Mouse (Mus musculus) gastrocnemius, adult 8-10 months (tissue): ENCODE data around the gene Calm5. TPM values are rescaled to one million over a fixed set of nuclear protein-coding genes. Genes with fewer than 3 reads are reported as not detected.
"Not testable (repeated sequence)": the region's sequence is repeated elsewhere in the genome, so short reads cannot be mapped to it uniquely, and the experiment has no call there.

ENCODE experiments used
- DNase-seq, 2 experiments: peaks; one replicate each; pipeline ENCODE4 v3.0.0; 2022; ENCODE audit warnings: low spot score in 2 of 2
- total RNA-seq, 4 experiments: library from RNA; stranded (reverse); gene quantifications; 2 replicates each; pipeline ENCODE4 v1.2.4; 2022

The Calm5 gene
- not detected for total RNA-seq

DNA sequence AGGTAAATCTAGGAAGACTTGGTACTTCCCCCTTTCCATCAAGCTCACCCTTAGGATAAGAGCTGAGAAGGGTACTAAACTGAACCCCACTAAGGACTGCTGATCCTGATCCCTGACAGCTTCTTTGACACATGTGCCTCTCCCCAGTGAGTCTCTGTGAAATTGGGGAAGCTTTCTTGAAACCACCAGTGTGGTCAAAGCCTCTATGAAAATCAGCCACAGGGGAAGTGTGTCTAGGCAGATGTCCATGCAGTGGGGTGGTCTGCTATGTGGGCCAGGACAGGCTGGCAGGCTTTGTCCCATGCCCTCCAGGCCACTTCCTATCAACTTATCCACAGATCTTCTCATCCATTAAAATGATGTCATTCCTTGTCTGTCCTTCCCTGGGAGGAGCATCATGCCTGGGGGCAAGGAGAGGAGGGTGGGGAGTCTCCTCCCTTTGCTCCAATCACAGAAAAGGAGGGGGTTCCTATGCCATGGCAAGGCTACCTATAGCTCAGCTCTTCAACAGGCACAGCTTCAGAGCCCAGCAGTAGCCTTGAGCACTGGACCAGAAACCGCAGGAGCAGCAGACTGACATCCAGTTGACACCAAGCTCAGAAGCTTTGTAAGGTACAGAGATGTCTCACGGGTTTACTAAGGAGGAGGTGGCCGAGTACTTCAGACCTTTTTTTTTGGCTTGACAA, at the start of gene Calm5:
Gene Calm5 (plus strand): TSS at position 526 of the 686 bp plus-strand sequence.
- not testable (repeated sequence) for DNase-seq

DNA sequence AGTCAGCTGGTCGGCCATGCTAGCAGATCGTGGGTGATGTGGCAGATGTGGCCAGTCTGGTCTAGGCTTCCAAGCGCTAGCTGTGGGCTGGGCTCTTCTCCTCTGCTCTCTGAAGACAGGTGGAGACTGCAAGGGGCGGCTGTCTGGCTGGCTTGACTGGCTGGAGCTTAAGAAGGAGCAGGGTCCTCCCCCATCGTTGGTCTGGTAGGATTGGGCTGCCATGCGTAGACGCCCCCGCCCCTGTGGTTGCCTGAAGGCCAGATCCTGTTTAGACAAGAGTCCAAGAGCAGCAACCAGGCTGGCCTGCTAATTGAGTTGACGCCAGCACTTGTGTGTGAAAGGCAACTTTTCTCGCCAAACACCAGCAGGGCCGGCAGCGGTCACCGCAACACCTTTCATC, 49.8 kb upstream of the Calm5 start, which contains the start of gene Calml3:
Gene Calml3 (minus strand): TSS at position 131 of the 400 bp plus-strand sequence.
- no peak for DNase-seq

DNA sequence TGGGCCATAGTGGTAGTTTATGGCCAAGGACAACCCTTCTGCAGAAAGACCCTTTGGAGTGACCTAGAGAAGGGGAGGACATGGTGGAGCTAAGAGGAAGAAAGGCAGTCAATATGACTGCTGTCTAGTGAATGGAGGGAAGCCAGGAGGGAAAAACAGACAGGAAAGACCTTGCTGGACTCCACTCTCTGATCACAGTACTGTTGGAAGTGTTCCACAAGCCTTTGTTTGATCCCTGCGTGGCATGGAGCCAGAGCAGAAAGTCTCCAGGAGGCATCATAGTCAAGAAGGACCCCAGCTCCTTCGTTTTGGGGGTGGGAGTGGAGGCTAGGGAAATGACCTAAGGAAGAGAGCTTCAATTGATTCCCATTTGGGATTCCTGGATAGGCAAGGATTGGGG, 48.8 kb upstream of the Calm5 start:
- no peak for DNase-seq

DNA sequence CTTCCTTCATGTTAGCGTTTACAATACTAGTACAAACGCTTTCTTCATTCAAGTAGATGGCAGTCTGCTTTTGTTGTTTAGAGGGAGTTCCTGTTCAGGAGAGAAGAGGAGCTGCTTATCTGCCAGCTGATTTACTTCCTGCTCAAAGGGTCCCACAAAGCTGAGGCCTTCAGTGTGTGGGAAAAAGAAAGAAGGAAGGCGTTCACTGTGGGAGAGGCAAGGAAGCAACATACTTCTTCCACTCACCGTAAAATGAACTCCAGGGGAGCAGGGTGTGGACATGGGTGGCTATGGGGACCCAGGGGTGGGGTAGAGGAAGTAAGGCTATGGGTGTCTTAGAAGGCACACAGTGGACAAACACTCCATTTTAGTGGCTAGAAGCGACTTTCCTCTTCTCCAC, 48.3 kb upstream of the Calm5 start:
- no peak for DNase-seq

DNA sequence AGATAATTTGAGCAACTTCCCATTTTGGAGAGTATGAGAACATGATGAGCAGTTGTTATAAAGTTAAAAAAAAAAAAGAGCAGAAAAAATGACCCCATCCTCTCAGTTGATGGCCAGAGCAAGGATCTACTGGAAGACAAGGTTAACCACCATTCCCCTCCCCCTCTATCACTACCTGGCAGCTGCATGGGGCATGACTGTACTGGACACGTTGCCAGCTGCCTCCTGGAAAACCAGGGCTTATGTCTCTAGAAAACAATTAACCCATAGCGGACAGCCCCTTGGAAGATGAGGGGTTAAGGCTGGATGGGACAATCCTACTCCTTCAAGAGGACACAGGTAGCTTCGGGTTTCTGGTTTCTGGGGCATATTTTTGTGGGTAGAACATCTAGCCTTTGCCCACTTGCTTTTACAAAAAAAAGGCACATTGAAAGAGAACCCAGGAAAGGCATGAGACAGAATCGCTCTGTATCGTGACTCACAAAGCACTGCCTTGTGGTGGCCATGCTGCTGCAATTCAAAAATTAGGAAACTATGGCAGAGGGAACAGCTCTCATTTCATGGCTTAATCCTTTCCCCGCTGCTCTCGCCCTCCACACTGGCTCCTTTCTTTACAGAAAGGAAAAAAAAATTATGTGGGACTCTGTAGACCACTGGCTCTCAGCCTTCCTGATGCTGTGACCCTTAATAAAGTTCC, 46.7 kb upstream of the Calm5 start:
- DNase-seq: no peak

DNA sequence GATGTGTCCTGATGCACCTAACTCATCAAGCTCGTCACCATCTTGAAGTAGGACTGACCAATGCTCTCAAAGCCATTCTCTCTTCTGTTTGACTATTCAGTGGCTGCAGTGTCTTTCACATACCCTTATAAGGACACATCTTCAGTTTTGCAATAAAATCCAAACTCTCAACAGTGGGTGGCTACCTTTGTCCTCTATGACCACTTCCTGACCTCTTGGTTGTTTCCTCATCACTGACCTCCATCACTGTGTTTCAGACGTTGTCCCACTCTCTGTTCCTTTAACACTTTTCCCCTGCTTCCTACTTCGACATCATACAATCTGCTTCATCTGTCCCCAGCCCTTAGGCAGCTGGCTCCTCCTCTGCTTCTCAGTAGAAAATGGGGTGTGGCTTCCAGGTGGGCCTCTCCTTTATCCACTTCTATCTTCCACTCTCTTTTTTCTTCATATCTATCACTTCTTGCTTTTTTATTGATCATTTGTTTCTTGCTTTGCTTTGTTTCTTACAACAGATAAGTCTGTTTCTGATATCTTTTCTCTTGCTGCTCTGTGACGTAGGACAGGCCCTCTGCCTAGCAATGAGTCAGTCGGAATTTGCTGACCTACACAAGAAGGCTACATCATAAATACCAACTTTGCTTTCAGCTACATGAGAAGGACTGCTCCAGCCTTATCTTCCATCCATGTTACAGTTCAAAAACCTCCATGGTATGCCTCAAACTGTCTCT, 35.8 kb upstream of the Calm5 start:
- no peak for DNase-seq

DNA sequence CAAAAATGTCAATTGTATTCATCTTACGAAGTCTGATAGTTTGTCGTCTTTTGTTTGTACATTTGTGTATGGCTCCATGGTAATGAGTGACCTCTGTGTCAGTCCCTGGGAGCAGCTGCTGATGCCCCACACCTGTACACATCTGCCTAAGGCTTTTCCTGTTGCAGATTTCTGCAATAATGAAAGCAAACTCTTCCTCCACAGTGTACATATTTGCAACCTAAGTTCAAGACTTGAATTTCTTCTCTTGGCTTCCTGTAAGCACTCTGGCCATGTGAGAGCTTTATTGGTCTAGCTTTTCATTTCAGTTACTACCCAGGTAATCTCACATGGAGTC, 35.3 kb upstream of the Calm5 start:
- no peak for DNase-seq

DNA sequence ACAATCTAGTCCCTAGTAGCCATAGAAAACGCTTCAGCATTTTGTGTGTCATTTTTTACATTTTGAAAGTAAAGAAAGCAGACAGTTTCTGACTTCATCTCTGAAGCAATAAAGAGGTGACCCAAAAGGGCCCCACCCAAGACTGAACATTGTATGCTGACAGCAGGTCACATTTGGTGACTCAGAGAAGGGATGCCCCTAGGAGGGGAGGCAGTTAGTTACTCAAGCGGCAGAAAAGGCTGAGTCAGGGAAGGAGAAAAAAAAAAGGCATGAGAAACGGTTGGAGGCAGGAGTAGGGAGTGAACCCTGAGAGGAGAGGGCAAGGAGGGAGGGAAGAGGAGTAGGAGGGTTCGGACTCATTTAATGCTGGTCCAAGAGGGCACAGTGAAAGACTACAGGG, 31.9 kb upstream of the Calm5 start:
- no peak for DNase-seq

DNA sequence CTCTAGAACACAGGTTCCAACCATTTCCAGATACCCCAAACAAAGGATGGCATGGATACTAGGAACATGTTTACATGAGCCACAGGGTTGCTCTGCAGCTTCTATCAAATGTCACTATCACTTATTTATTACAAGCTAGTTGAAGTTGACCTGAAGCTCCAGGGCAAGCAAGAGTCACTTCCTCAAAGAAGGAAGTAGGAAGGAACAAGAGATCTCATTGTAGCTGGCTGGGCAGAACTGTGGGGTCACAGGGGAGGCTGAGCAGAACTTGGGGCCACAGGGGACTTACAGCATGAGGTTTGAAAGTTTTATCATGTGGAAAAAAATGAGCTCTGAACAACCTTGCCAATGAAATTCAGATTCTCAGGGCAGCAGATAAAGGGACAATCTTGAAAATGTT, 28.2 kb upstream of the Calm5 start:
- DNase-seq: no peak

DNA sequence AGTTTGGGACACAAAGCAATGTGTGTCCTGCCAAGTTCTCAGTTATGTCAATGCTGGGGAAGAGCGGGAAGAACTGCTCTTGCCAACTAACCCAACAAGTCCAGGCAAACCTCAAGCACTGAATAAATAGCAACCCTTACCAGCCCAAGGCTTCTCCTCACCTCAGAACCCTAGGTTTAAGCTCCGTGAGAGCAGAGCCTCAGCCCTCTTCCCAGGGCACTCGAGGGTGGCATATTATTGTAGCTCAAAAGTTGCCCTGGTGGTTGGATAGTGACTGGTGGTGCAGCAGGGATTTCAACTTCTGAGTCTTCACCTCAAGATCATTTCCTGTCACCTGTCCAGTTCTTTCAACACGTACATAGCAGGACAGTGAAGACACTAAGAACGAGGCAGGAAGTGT, 22.4 kb upstream of the Calm5 start:
- no peak for DNase-seq

DNA sequence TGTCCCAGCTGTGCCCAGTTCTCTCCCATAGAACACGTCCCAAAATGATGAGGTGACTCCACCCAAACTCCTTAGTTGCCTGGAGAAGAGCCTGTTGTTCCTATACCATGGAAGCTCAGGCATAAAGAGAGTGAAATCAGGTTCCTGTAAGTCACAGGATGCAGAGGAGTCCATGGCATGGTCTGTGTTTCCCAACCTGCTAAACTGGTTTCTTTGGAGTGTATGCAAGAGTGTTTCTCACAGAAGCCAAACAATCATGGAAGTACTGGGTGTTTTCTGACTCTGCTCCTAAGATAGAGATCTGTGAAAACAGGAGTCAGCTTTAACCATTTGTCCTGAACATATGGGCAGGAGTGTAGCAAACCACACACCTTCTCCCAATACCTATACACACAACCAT, 22.0 kb upstream of the Calm5 start:
- DNase-seq: no peak

DNA sequence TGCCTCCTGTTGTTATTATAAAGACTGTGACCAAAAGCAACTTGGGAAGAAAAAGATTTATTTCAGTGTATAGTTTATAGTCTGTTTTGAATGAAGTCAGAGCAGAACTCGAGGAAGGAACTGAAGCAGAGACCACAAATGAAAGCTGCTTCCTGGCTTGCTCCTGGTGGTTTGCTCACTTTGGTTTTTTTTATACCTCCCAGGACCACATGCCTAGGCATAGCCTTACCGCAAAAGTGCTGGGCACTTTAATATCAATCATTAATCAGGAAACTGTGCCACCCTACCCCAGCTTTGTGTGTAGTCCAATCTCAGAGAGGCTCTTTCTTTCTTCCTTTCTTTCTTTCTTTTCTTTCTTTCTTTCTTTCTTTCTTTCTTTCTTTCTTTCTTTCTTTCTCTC, 21.5 kb upstream of the Calm5 start:
- DNase-seq: no peak

DNA sequence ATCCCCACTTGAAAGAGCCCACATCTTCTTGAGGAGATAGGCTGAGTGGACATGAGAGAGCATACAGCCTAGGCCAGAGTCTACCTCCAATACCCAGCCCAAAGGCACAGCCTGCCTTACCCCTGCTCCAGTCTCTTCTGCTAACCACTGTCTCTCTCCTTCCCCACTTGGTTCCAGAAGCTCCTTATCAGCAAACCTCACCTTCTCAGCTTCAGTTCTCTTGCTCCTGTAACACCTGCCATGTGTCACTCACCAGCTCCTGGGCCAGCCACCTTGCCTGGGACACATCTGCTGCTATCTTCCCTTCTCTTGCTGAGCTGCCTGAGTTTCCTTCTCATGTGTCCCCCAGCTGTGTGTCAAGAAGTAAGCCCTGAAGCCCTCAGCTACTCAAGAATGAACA, 20.3 kb upstream of the Calm5 start:
- DNase-seq: not testable (repeated sequence)

DNA sequence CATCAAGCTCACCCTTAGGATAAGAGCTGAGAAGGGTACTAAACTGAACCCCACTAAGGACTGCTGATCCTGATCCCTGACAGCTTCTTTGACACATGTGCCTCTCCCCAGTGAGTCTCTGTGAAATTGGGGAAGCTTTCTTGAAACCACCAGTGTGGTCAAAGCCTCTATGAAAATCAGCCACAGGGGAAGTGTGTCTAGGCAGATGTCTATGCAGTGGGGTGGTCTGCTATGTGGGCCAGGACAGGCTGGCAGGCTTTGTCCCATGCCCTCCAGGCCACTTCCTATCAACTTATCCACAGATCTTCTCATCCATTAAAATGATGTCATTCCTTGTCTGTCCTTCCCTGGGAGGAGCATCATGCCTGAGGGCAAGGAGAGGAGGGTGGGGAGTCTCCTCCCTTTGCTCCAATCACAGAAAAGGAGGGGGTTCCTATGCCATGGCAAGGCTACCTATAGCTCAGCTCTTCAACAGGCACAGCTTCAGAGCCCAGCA, 16.6 kb upstream of the Calm5 start, which contains the start of gene Calm4:
Gene Calm4 (plus strand): TSS at position 446 of the 496 bp plus-strand sequence.
- not testable (repeated sequence) for DNase-seq

DNA sequence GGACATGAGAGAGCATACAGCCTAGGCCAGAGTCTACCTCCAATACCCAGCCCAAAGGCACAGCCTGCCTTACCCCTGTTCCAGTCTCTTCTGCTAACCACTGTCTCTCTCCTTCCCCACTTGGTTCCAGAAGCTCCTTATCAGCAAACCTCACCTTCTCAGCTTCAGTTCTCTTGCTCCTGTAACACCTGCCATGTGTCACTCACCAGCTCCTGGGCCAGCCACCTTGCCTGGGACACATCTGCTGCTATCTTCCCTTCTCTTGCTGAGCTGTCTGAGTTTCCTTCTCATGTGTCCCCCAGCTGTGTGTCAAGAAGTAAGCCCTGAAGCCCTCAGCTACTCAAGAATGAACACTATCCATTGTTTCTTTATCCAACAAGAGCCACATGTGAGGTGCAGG, 13.3 kb upstream of the Calm5 start:
- not testable (repeated sequence) for DNase-seq

DNA sequence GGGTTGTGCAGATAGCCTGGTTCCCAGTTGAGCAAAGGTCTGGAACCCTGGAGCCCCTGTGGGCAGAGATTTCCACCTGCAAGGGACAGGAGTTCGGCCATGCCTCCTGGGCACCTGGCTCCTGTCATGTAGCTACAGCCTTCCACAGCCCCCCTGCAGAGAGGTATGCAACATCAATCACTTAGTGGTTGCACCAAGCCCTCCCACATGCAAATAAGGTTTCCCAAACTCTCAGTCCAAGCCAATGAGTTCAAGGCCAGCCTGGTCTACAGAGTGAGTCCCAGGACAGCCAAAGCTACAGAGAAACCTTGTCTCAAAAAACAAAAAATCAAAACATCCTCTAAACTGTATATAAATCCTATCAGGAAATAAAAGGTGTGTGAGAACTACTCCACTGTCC, 3.6 kb upstream of the Calm5 start:
- DNase-seq: no peak

DNA sequence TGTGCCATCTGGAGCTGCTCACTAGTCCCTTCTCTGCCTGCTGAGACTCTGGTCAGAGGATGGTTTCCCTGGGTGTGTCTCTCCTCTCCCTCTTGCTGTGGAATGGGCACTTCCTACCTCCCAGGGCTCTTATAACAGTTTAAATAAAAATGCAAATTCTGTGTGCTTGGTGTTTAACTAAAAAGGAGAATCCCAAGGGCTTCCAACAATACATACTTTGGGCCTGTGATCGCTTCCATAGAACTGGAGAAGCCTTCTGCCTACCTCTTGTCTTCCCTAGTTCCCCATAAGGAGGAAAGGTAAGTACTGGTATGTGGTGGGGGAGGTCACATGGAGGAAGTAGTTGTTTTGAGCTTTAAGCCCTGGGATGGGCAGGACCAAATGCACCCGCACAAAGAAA, 883 bp downstream of the Calm5 start:
- DNase-seq: no peak

DNA sequence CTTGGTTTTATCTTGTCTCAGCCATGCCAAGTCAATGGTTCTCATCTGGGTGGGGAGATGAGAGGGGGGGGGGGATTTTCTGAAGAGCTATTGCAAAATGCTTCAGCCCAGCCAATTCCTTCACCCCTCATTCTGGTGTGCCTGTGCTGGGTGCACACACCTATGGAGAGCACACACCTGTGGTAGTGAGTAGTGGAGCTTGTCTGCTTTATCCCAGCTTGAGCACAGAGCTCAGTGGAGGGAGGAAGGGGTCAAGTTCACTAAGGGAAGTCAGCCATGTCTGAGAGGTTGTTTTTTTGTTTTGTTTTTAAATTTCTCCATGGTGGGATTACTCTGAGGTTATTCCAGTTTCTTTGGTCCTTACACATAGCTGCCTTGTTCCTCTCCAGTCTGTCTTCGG, 2.3 kb downstream of the Calm5 start:
- DNase-seq: no peak

DNA sequence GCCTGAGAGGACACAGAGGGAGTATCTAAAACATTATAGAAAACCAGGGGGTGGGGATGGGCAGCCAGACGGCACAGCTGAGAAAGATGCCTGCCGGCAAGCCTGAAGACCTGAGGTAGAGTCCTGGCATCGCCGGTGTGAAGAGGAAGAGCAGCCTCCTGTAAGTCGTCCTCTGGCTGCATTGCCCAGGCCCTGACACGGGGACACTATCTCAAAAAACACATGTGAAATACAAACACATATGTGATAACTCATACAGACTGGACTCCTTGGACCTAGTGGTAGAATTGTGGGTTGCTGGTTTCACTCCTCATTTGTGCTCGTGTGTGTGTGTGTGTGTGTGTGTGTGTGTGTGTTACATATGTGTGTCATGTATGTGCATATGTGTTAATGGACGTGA, 7.3 kb downstream of the Calm5 start:
- no peak for DNase-seq

DNA sequence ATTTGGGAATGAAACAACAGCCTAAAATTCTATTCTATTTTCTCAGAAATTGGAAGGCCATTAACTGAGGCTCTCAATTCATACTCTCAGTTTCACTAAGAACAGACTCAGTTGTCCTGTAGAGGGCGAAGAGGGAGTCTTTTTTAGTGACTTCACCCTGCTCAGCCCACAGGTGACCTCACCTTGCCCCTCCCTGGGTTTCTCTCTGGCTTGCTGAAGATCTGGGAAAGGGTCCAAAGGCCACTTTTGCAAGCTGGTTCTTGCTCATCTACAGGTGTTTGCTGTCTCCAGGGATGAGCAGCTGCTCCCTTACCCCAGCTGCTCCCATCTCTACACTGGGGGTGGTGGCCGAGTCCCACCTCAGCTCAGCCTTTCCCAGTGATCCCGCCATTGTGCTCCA, 8.4 kb downstream of the Calm5 start:
- DNase-seq: no peak

DNA sequence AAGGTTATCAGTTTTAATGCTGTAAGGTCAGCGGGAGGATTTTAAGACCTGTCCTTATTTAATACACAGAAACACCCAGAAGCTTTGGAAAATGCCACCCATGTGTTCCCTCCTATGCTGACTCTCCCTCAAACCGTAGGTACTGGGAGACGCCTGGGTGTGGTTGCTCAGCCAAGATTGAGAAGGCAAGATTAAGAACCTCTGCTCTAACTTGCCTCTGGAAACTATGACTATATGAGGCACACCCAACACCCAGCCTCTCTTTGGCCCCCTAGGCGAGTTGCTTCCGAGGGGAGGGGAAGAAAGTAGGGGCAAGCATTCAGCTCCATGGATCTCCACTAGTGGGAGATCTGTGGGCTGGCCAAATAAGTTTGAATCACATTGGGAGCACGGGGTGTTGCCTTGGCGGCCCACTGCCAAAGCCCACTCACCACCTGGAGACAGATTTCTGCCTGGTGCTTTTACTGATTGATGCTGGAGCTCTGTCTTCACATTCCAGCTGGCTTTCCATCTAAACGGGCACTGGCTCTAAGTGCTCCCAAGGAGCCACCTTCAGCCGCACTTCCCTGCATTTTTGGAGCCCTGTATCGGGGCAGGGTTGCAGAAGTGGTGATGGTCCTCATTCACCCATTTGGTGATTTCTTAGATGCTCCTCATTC, 9.1 kb downstream of the Calm5 start:
- DNase-seq: no peak
